Mouse (Mus musculus) kidney, adult 2 months (tissue): ENCODE results near the gene Lgals4.

Experiments
- CTCF ChIP-seq: fragments of 200-500 bp; conservative IDR thresholded peaks from 2 replicates; pipeline ENCODE4 v1.5.1; 2011; ENCODE audit warnings: low read depth, mild to moderate bottlenecking, control low read depth, low read length, moderate library complexity, mixed read lengths; ENCODE audit not compliant: insufficient read depth, insufficient read length
- POLR2A ChIP-seq: fragments of 200-500 bp; IDR thresholded peaks from one replicate; pipeline ENCODE4 v1.6.1; 2011; ENCODE audit warnings: low read depth, low read length, control low read depth

DNA sequence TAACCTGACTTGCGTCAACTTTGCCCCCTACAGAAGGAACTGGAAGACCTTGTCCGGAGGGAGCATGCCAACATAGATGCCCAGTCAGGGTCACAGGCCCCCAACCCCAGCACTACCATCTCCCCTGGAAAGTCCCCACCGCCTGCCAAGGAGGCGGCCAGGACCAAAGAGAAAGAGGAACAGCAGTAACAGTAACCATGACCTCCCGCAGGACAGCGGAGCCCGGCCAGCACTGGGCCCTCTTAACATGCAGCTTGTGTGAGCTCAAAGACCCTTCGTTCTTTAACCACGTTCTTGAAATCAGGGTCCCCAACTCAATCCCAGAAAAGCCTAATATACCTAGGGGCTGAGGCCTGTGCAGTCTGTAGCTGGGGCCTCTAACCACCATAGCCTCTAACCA, 45.8 kb upstream of the Lgals4 start:
- TF ChIP-seq CTCF (no peak), POLR2A (no peak)
